Mouse (Mus musculus) megakaryocyte, embryonic 14.5 days (primary cell): ENCODE data around the gene Rtn1. TPM values are rescaled to one million over a fixed set of nuclear protein-coding genes. Genes with fewer than 3 reads are reported as not detected.

Source experiments
- H3K27me3 ChIP-seq: replicated peaks from 2 replicates; pipeline ENCODE3; 2012; ENCODE audit warnings: inconsistent platforms
- H3K36me3 ChIP-seq: replicated peaks from 2 replicates; pipeline ENCODE3; 2012; ENCODE audit warnings: low read length, inconsistent platforms, mixed read lengths
- H3K4me1 ChIP-seq: 2 replicates; pipeline ENCODE4 v1.6.1; 2012; ENCODE audit warnings: inconsistent platforms
- H3K4me3 ChIP-seq: replicated peaks from 2 replicates; pipeline ENCODE3; 2012; ENCODE audit warnings: moderate library complexity, mild to moderate bottlenecking, inconsistent platforms
- H3K9me3 ChIP-seq: 2 replicates; pipeline ENCODE4 v1.6.1; 2012; ENCODE audit warnings: inconsistent platforms
- FLI1 ChIP-seq: IDR thresholded peaks from 2 replicates; pipeline ENCODE4 v1.6.1; 2012; ENCODE audit warnings: low read length, inconsistent platforms, mixed read lengths
- GATA1 ChIP-seq: IDR thresholded peaks from 3 replicates; pipeline ENCODE4 v1.6.1; 2012; ENCODE audit warnings: mixed read lengths, low read length, inconsistent platforms, borderline replicate concordance
- polyA plus RNA-seq: library from polyadenylated mRNA; stranded (reverse); fragments of >175 nt; gene quantifications from 2 replicates; pipeline ENCODE4 v1.2.3, GENCODE M21; 2012; ENCODE audit warnings: low replicate concordance; ENCODE audit not compliant: insufficient read depth

The Rtn1 gene
- not detected in 2 replicates for polyA plus RNA-seq

- H3K4me1 ChIP-seq = peaks cover 21% of the 10 kb centered on the region
Observed at GRCm38 (mm10) chr12:72408954-72409353, at the start of gene Rtn1. Rtn1 (minus strand) TSS chr12:72409054.

GRCm38 (mm10) chr12:72453941-72454340 is 45.1 kb upstream of the Rtn1 start:
- Histone ChIP-seq H3K9me3 (no peaks in the 10 kb centered on the region), H3K27me3 (peaks cover 12% of the 10 kb centered on the region), H3K4me1 (peaks cover 9% of the 10 kb centered on the region), H3K4me3 (no peak overlapping the region), H3K36me3 (no peaks in the 10 kb centered on the region)
- TF ChIP-seq GATA1 = no peak
- no peak for TF ChIP-seq FLI1

More at GRCm38 (mm10) chr12:72408954-72409353, at the start of gene Rtn1:
- Histone ChIP-seq H3K4me3 (peak within 1 kb of the TSS; percentile 90), H3K9me3 (no peaks in the 10 kb centered on the region), H3K27me3 (peaks cover 45% of the 10 kb centered on the region), H3K36me3 (no peaks in the 10 kb centered on the region)
- TF ChIP-seq FLI1 = no peak
- TF ChIP-seq GATA1 = no peak

- Histone ChIP-seq H3K36me3 (no peaks in the 10 kb centered on the region), H3K4me1 (peaks cover 8% of the 10 kb centered on the region), H3K27me3 (peaks cover 14% of the 10 kb centered on the region), H3K4me3 (peak within 1 kb of the TSS; percentile 85), H3K9me3 (no peaks in the 10 kb centered on the region)
- TF ChIP-seq GATA1 (no peak), FLI1 (no peak)
Observed at GRCm38 (mm10) chr12:72441839-72442576, 33.2 kb upstream of the Rtn1 start, which contains the start of gene Lrrc9. Lrrc9 (plus strand) TSS chr12:72441866.

GRCm38 (mm10) chr12:72438961-72439480 is 30.2 kb upstream of the Rtn1 start:
- no peak for TF ChIP-seq FLI1
- H3K9me3 ChIP-seq = no peaks in the 10 kb centered on the region
- no peaks in the 10 kb centered on the region for H3K36me3 ChIP-seq
- H3K4me1 ChIP-seq = peaks cover 8% of the 10 kb centered on the region
- no peak overlapping the region for H3K4me3 ChIP-seq
- H3K27me3 ChIP-seq = peaks cover 13% of the 10 kb centered on the region

- peaks cover 8% of the 10 kb centered on the region for H3K4me1 ChIP-seq
- H3K27me3 ChIP-seq = peaks cover 13% of the 10 kb centered on the region
- H3K9me3 ChIP-seq = no peaks in the 10 kb centered on the region
- no peaks in the 10 kb centered on the region for H3K36me3 ChIP-seq
- TF ChIP-seq GATA1 (no peak), FLI1 (no peak)
- H3K4me3 ChIP-seq = no peak overlapping the region
Observed at GRCm38 (mm10) chr12:72437676-72438341, 29.0 kb upstream of the Rtn1 start.

- H3K36me3 ChIP-seq = no peaks in the 10 kb centered on the region
- H3K4me1 ChIP-seq = no peaks in the 10 kb centered on the region
- no peak for TF ChIP-seq GATA1
- H3K4me3 ChIP-seq = no peak overlapping the region
- peaks cover 1% of the 10 kb centered on the region for H3K27me3 ChIP-seq
- H3K9me3 ChIP-seq = no peaks in the 10 kb centered on the region
Observed at GRCm38 (mm10) chr12:72433241-72433865, 24.5 kb upstream of the Rtn1 start.

GRCm38 (mm10) chr12:72432209-72432608 is 23.4 kb upstream of the Rtn1 start:
- peaks cover 1% of the 10 kb centered on the region for H3K27me3 ChIP-seq
- H3K4me3 ChIP-seq = no peak overlapping the region
- no peaks in the 10 kb centered on the region for H3K4me1 ChIP-seq
- no peaks in the 10 kb centered on the region for H3K9me3 ChIP-seq
- no peaks in the 10 kb centered on the region for H3K36me3 ChIP-seq
- no peak for TF ChIP-seq FLI1
- TF ChIP-seq GATA1 = no peak

GRCm38 (mm10) chr12:72427722-72428126 is 18.9 kb upstream of the Rtn1 start:
- Histone ChIP-seq H3K4me3 (no peak overlapping the region), H3K27me3 (no peaks in the 10 kb centered on the region), H3K9me3 (no peaks in the 10 kb centered on the region), H3K4me1 (no peaks in the 10 kb centered on the region), H3K36me3 (no peaks in the 10 kb centered on the region)
- TF ChIP-seq FLI1 (no peak), GATA1 (no peak)

GRCm38 (mm10) chr12:72422681-72423080 is 13.8 kb upstream of the Rtn1 start:
- Histone ChIP-seq H3K4me1 (no peaks in the 10 kb centered on the region), H3K9me3 (peaks cover 11% of the 10 kb centered on the region), H3K27me3 (no peaks in the 10 kb centered on the region), H3K4me3 (no peak overlapping the region), H3K36me3 (no peaks in the 10 kb centered on the region)
- no peak for TF ChIP-seq FLI1
- TF ChIP-seq GATA1 = no peak
